Mouse (Mus musculus): Measurements from ENCODE around the gene Pdzd4. TPM values are rescaled to one million over a fixed set of nuclear protein-coding genes. Genes with fewer than 3 reads are reported as not detected.

Pdzd4 gene
- polyA plus RNA-seq (2017; shearing (Covaris generic)): under 1 TPM; 0.15 to 0.24 (median 0.15) TPM

DNA sequence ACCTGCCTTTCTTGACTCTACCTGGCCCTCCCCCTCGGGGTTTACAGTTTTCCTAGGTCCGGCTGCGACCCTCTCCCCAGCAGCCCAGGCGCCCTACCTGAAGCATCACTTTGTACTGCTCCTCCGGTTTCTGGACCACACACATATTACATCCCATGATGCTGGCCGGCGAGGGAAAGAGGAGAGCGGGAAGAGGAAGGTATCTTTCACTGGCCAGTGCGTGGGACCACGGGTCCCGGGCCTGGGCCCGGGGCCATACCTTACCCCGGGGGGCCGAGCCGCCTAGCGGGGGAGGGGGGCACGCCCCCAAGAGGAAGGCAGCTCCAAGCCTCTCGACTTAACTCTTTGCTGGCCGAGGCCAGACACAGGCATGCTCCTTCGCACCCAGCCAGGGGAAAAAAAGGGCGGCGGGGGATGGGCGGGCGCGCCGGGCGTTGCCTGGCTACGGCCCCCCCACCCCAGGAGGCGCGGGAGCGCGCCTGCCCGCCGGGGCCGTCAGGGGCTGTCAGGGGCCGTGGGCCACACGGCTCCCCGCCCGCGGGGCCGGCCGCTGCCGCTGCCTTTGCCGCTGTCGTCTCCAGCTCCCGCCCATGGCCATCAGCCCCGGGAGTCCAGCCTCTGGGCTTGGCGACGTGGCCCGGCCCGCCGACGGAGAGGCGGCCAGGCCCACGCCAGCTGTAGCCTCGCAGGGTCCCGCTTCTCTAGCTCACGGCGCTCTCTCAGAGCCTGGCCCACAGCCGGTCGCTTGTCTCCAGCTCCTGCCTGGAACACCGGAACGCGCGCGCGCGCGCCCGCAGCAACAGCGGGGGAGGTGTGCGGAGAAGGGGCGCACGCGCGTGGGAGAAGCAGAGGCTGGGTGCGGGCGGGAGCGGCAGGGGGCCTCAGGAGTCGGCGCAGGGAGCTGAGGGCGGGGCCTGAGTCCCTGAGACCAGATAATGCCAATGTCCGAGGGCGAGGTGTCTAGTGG lies at the start of gene Pdzd4:
TSS of gene Pdzd4 (minus strand) at position 785 of the 967 bp plus-strand sequence.
- ATAC-seq: no peak

GRCm38 (mm10) chrX:73871956-73872355 lies 47.2 kb upstream of the Pdzd4 start:
- ATAC-seq: no peak

- no peak for ATAC-seq
Observed at GRCm38 (mm10) chrX:73871474-73871873, 46.7 kb upstream of the Pdzd4 start.

GRCm38 (mm10) chrX:73869334-73869733 lies 44.6 kb upstream of the Pdzd4 start:
- no peak for ATAC-seq

- no peak for ATAC-seq
Observed at GRCm38 (mm10) chrX:73867852-73868251, 43.1 kb upstream of the Pdzd4 start.

GRCm38 (mm10) chrX:73867256-73867655 lies 42.5 kb upstream of the Pdzd4 start:
- ATAC-seq: no peak

GRCm38 (mm10) chrX:73864692-73865091 lies 39.9 kb upstream of the Pdzd4 start:
- ATAC-seq: no peak

- no peak for ATAC-seq
Observed at GRCm38 (mm10) chrX:73855087-73855408, 30.3 kb upstream of the Pdzd4 start.

GRCm38 (mm10) chrX:73854326-73855086 lies 29.7 kb upstream of the Pdzd4 start:
- ATAC-seq: no peak

- ATAC-seq: no peak
Observed at GRCm38 (mm10) chrX:73836691-73837090, 11.9 kb upstream of the Pdzd4 start.

DNA sequence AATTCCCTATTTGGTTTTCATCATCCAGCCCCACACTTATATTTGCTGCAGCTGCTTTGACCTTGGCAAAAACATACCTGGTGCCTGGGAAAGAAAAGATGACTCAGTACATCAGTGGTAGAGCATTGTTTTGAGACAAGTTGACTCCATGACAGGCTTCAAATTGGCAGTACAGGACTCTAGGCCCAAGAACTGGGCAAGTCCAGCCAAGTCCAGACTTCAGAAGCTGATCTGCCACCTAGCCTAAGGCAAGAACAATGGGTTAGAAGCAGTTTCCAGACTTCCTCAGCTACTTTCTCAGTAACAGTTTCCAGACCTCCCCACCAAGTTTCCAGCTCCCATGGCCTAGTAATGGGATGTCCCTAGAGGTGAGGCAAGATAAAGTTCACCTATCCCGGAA lies 11.0 kb upstream of the Pdzd4 start:
- ATAC-seq: no peak

GRCm38 (mm10) chrX:73823747-73824146 lies 1.0 kb downstream of the Pdzd4 start:
- no peak for ATAC-seq

- no peak for ATAC-seq
Observed at GRCm38 (mm10) chrX:73816596-73817314, 8.0 kb downstream of the Pdzd4 start.

DNA sequence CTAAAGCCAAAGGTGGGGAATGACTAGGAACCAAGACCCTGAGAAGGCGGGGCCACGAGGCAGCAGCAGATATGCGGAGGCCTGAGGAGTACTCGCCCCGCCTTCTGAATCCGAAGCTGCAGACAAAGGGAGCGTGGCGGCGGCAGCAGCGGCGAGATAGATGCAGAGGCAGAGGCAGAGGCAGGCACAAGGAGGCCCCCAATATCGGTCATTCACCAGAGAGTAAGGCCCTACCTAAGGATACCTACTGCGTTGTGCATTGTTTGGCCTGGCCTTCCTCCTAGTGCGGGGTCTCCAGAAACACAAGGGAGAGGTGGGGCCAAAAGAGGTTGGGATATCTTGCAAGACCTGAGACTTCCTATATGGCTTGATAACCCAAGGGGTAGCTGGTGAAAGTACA lies 9.7 kb downstream of the Pdzd4 start:
- no peak for ATAC-seq

DNA sequence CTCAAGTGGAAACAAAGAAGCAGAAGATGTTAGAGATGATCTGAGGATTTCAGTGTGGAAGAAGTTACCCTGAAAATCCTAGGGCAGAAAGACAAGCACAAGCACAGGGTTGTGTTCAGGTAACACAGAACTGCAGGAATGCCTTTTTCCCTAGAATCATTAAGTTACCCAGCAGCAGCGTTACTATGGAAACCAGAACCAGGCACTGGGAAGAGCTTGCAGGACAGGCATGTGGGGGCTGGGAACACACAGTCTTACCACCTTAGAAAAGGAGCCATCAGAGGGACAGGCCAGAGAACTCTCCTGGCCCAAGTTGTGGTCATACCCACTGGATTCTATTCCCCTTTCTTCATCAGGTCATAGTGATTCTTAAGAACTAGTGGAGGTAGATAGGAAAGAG lies 19.0 kb downstream of the Pdzd4 start:
- ATAC-seq: no peak

DNA sequence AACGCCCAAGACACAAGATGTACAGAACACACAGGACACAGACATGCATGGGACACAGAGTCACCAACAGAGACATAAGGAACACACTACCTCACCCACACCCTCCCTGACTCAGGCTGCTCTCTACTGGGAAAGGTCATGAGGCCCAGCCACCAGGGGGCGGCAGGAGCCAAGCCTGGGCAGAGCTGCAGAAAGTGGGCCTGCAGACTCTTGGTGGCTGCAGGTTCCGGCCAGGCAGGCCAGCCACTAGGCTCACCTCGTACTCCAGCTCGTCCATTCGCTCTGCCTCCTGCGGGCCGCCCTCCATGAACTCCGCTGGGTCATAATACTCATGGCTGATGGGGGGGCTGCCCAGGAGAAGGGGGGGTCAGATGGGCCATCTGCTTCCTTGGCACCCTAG lies 26.3 kb downstream of the Pdzd4 start:
- ATAC-seq: peak; percentile 79

GRCm38 (mm10) chrX:73797511-73797910 lies 27.3 kb downstream of the Pdzd4 start:
- no peak for ATAC-seq

DNA sequence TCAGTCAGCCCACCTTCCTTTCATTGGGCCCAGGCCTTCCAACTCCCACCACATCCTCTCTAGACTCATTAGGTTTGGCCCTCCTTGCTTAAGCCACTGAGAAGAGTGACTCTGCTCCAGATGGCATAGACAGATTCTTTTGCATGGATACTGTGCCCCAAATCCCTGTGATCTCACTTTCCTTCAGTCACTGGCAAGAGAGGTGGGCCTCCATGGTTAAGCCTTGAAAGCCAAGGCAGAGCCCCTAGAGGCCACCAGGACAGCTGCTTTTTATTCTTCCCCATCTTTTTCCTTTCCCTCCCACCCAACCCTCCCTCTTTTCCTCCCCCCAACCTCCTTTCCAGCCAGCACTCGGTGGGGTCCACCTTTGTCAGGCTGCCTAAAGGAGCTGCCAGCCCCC lies 31.3 kb downstream of the Pdzd4 start:
- no peak for ATAC-seq

- no peak for ATAC-seq
Observed at GRCm38 (mm10) chrX:73793039-73793438, 31.7 kb downstream of the Pdzd4 start.

- ATAC-seq: no peak
Observed at GRCm38 (mm10) chrX:73788501-73788900, 36.3 kb downstream of the Pdzd4 start.

DNA sequence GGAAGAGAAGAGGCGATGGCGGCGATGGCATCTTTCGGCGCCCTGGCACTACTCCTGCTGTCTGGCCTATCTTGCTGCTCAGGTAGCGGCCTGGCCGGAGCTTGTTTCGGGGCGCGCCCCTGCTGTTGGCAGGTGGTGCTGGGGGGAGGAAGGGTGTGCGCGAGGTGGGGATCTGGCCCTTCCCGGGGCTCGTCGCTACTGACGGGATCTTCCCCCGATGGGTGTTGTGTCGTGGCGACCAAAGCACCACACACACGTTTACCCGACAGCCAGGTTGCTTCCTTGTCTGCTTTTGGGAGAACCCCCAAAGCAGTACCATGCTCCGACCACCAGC lies 37.6 kb downstream of the Pdzd4 start:
- ATAC-seq: peak; percentile 34

- peak; percentile 89 for ATAC-seq
Observed at GRCm38 (mm10) chrX:73786364-73787224, 38.2 kb downstream of the Pdzd4 start, which contains the start of the genes Idh3g and Ssr4. Gene Idh3g, minus strand, starts transcription at chrX:73786897. Gene Ssr4, plus strand, starts transcription at chrX:73787028.

Measured in inflammation-experienced regulatory T-cells, adult 6 months (primary cell).